11 mouse cellular contexts compared by ENCODE assay signal in the genomic region with DNA sequence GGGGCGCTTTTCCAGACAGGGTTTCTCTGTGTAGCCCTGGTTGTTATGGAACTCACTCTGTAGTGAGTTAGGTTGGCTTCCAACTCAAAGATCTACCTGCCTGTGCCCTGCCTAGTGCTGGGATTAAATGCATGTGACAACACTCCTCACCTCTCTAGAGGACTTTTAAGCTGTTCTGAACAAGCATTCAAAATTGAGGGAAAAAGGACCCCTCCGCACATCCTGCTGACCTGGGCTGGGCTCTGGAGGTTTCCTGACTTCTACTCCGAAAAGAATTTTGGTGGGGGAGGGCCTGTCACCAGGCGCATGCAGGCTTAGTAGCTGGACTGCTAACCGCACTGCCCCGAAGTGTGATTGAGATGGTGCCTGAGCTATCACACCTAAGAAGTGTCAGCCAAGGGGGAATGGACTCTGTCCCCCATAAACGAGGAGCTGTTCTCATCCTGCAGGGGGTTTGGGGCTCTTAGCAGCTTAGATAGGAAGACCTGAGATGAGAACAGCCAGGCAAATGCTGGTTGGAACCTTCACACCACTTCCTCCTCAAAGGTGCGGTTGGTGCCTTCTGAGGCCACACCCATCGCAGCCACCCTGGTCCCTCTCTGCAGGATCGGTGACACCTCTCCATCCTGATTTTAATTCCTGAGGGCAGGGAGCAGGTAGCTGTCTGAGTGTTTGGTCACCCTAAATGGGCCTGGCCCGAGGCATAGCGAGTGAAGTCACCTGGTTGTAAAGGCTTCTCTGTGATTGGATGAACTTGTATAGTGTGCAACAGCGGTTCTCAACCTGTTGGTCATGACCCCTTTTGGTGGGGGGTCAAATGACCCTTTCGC. TPM values are rescaled to one million over a fixed set of nuclear protein-coding genes. Genes with fewer than 3 reads are reported as not detected.
A peak's percentile ranks its signal among the peaks of the same experiment; 100 is the strongest.
DNase-seq lines count a peak whose midpoint lies in the region; ATAC-seq and TF ChIP-seq lines count a peak whose summit lies in the region.
"Had no signal": no experiment of that assay in that cellular context is flagged by ENCODE, and none has a peak within 500 bp of the region (broad histone marks: within the 10 kb centered on the region; RNA-seq: fewer than 3 reads in every experiment).

No protein-coding gene starts in this region.

- H3K27me3 ChIP-seq in kidney, postnatal 0 days (ENCODE audit: insufficient read depth, low read length): no peaks in the 10 kb centered on the region
- H3K27me3 ChIP-seq in intestine, postnatal 0 days (replicated peaks; ENCODE audit: control insufficient read depth, insufficient read depth, low read length): no peaks in the 10 kb centered on the region
- no peaks in the 10 kb centered on the region for H3K27me3 ChIP-seq in splenic B cell, adult 2 months (ENCODE audit: control insufficient read depth, insufficient read depth, low read length, poor library complexity, severe bottlenecking)
- H3K27me3 ChIP-seq: neural tube, embryonic 12.5 days had no signal

- no peak overlapping the region for H3K4me2 ChIP-seq in kidney, postnatal 0 days (ENCODE audit: low read length)
- H3K4me2 ChIP-seq in intestine, postnatal 0 days (replicated peaks; ENCODE audit: low read depth): no peak overlapping the region
- H3K4me2 ChIP-seq: neural tube, embryonic 12.5 days had no signal

- no peak overlapping the region for H3K9ac ChIP-seq in kidney, postnatal 0 days (ENCODE audit: low read depth, low read length)
- H3K9ac ChIP-seq in intestine, postnatal 0 days (ENCODE audit: low read depth, low read length): no peak overlapping the region
- H3K9ac ChIP-seq: neural tube, embryonic 12.5 days had no signal

- H3K27ac ChIP-seq in kidney, postnatal 0 days: peak overlapping the region; percentile 67
- peak overlapping the region; percentile 92 for H3K27ac ChIP-seq in bone marrow, adult 2 months (ENCODE audit: control insufficient read depth, insufficient read depth, low read depth, low read length, poor library complexity)
- peak overlapping the region; percentile 77 for H3K27ac ChIP-seq in intestine, postnatal 0 days (ENCODE audit: low read depth, low read length)
- H3K27ac ChIP-seq: neural tube, embryonic 12.5 days had no signal

- H3K9me3 ChIP-seq in kidney, postnatal 0 days (replicated peaks; ENCODE audit: low read length): no peaks in the 10 kb centered on the region
- no peaks in the 10 kb centered on the region for H3K9me3 ChIP-seq in intestine, postnatal 0 days (ENCODE audit: control insufficient read depth)
- H3K9me3 ChIP-seq: neural tube, embryonic 12.5 days had no signal

- WGBS in kidney, postnatal 0 days: 54% methylated on average over 14 of the region's 14 CpGs
- 24% methylated on average over 14 of the region's 14 CpGs for WGBS in bone marrow, adult 2 months
- WGBS in intestine, postnatal 0 days: 37% methylated on average over 14 of the region's 14 CpGs

- H3K4me3 ChIP-seq in kidney, postnatal 0 days (replicated peaks; ENCODE audit: low read depth, low read length): no peak overlapping the region
- H3K4me3 ChIP-seq in bone marrow, adult 2 months (replicated peaks; ENCODE audit: control insufficient read depth, low read depth, low read length): peak overlapping the region; percentile 10
- no peak overlapping the region for H3K4me3 ChIP-seq in intestine, postnatal 0 days (ENCODE audit: low read depth, low read length)
- H3K4me3 ChIP-seq: neural tube, embryonic 12.5 days had no signal

- H3K36me3 ChIP-seq in kidney, postnatal 0 days (ENCODE audit: insufficient read depth, low read length): no peaks in the 10 kb centered on the region
- no peaks in the 10 kb centered on the region for H3K36me3 ChIP-seq in intestine, postnatal 0 days (ENCODE audit: control insufficient read depth, insufficient read depth)
- peaks cover 15% of the 10 kb centered on the region for H3K36me3 ChIP-seq in splenic B cell, adult 2 months (ENCODE audit: control insufficient read depth, insufficient read depth, low read length, poor library complexity, severe bottlenecking)
- H3K36me3 ChIP-seq: neural tube, embryonic 12.5 days had no signal

- TF ChIP-seq CTCF in kidney, postnatal 0 days (IDR thresholded peaks at IDR 0.05; ENCODE audit: low read depth): no peak
- TF ChIP-seq CTCF in bone marrow, adult 2 months (IDR thresholded peaks at IDR 0.05; ENCODE audit: control insufficient read depth, insufficient read depth, low read length): no peak
- TF ChIP-seq CTCF in intestine, postnatal 0 days (IDR thresholded peaks at IDR 0.05; ENCODE audit: low read depth): no peak

- no peak for TF ChIP-seq POLR2A in bone marrow, adult 2 months (IDR thresholded peaks at IDR 0.05; ENCODE audit: borderline replicate concordance, control insufficient read depth, low read depth, low read length)

- no peak for DNase-seq in kidney, postnatal 0 days (ENCODE audit: low spot score)
- no peak for DNase-seq in kidney, postnatal 10 days
- DNase-seq in splenic B cell, adult 2 months (ENCODE audit: low read depth, low spot score): peak; percentile 62
- no peak for DNase-seq in cerebellum, adult 8-10 months
- DNase-seq in frontal cortex, adult 2 months (ENCODE audit: extremely low spot score in 1 of 2, low spot score in 1 of 2): no peak
- no peak for DNase-seq in MN1 (ENCODE audit: low spot score)
- DNase-seq: cerebellum, adult 9-11 months; gastrocnemius, postnatal 36 days had no signal

- H3K4me1 ChIP-seq in kidney, postnatal 0 days (replicated peaks; ENCODE audit: insufficient read depth, low read length): peaks cover 27% of the 10 kb centered on the region
- H3K4me1 ChIP-seq in bone marrow, adult 2 months (ENCODE audit: control insufficient read depth, insufficient read depth, low read length): peaks cover 20% of the 10 kb centered on the region
- 0 out of 2 replicates have a peak, but pooled peaks cover 10% of the 10 kb centered on the region for H3K4me1 ChIP-seq in intestine, postnatal 0 days (replicated peaks; ENCODE audit: control insufficient read depth, insufficient read depth, low read length)

- ATAC-seq in kidney, postnatal 0 days (replicated peaks; ENCODE audit: low FRiP score, low read depth): no peak
- peak; percentile 25 for ATAC-seq in intestine, postnatal 0 days

RNA-seq across cellular contexts. Expression of gene Stk10, which starts 20.4 kb away (rescaled TPM):
- 2.3 and 2.4 TPM in 2 replicates for polyA plus RNA-seq in kidney, postnatal 0 days (2015; fragmentation: Nextera tagmentation; extraction: Ambion mirVana)
- 17.6 and 23.9 TPM in 2 replicates for polyA plus RNA-seq in bone marrow, adult 2 months (2011; ENCODE audit: insufficient read depth, insufficient read length, low replicate concordance, missing spikeins)
- polyA plus RNA-seq in intestine, postnatal 0 days (2015; fragmentation: Nextera tagmentation; extraction: Ambion mirVana): 2.6 and 2.7 TPM in 2 replicates
- polyA plus RNA-seq in frontal cortex, adult 2 months (2012; rRNA removed): 4.2 and 4.6 TPM in 2 replicates

RNA-seq across cellular contexts. Expression of gene Efcab9, which starts 21.6 kb away (rescaled TPM):
- polyA plus RNA-seq in kidney, postnatal 0 days (2015; fragmentation: Nextera tagmentation; extraction: Ambion mirVana): 0.49 TPM in 1 of 2 replicates, not detected in the other
- not detected in 2 replicates for polyA plus RNA-seq in bone marrow, adult 2 months (2011; ENCODE audit: insufficient read depth, insufficient read length, low replicate concordance, missing spikeins)
- polyA plus RNA-seq in intestine, postnatal 0 days (2015; fragmentation: Nextera tagmentation; extraction: Ambion mirVana): 0.21 and 0.58 TPM in 2 replicates
- polyA plus RNA-seq in frontal cortex, adult 2 months (2012; rRNA removed): 0.34 and 0.64 TPM in 2 replicates
